Mouse (Mus musculus) E14TG2a.4 (cell line): ENCODE measurements around the gene Fyttd1.

ENCODE experiments used
- H3K27me3 ChIP-seq: 2 replicates; pipeline ENCODE4 v1.6.1; 2014; ENCODE audit warnings: low read length, control low read depth; ENCODE audit not compliant: insufficient read depth
- H3K36me3 ChIP-seq: 2 replicates; pipeline ENCODE4 v1.6.1; 2014; ENCODE audit warnings: low read length, control low read depth; ENCODE audit not compliant: insufficient read depth
- H3K4me1 ChIP-seq: replicated peaks from 2 replicates; pipeline ENCODE4 v1.6.1; 2014; ENCODE audit warnings: low read depth, low read length, control low read depth
- H3K4me3 ChIP-seq: replicated peaks from 2 replicates; pipeline ENCODE4 v1.5.1; 2014; ENCODE audit warnings: mild to moderate bottlenecking, low read length
- H3K9me3 ChIP-seq: 2 replicates; pipeline ENCODE4 v1.6.1; 2014; ENCODE audit warnings: low read length, control low read depth
- CTCF ChIP-seq: conservative IDR thresholded peaks from 2 replicates; pipeline ENCODE4 v1.5.1; 2014; ENCODE audit warnings: low read length
- NANOG ChIP-seq: IDR thresholded peaks from 2 replicates; pipeline ENCODE4 v1.6.1; 2014; ENCODE audit warnings: borderline replicate concordance, low read length, mixed read lengths
- POU5F1 ChIP-seq: IDR thresholded peaks from 2 replicates; pipeline ENCODE4 v1.6.1; 2014; ENCODE audit warnings: low read length, borderline replicate concordance

Gene Fyttd1

DNA sequence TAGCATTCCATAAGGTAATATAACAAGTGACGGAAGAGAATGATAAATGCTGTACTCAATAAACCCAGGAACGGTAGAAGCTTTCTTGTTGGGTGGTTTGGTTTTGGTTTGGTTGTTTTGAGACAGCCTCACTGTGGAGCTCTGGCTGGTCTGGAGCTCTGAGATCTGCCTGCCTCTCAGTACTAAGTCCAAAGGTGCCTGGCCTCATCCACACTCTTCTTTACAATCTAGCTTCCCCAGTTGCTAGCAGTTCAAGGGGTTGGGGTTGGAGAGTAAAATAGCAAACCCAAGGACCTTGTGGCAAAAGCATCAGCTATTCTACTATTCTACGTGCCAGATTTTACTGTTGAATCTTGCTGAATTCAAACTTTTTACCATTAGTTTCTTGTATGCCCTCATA, 1.5 kb upstream of the Fyttd1 start:
- TF ChIP-seq NANOG, result no peak
- TF ChIP-seq POU5F1, result no peak
- TF ChIP-seq CTCF, result no peak

GRCm38 (mm10) chr16:32876831-32877230, 469 bp upstream of the Fyttd1 start:
- H3K27me3 ChIP-seq, result peaks cover 7% of the 10 kb centered on the region

More for the DNA sequence above, 1.5 kb upstream of the Fyttd1 start:
- peaks cover 4% of the 10 kb centered on the region; the same call in 1 of the 2 replicates for H3K36me3 ChIP-seq
- H3K27me3 ChIP-seq, result peaks cover 10% of the 10 kb centered on the region
- H3K4me1 ChIP-seq, result peaks cover 19% of the 10 kb centered on the region
- H3K4me3 ChIP-seq, result no peak overlapping the region
- no peaks in the 10 kb centered on the region for H3K9me3 ChIP-seq

GRCm38 (mm10) chr16:32878157-32878598, 878 bp downstream of the Fyttd1 start:
- peaks cover 7% of the 10 kb centered on the region for H3K27me3 ChIP-seq
- no peaks in the 10 kb centered on the region for H3K9me3 ChIP-seq
- H3K36me3 ChIP-seq, result peaks cover 4% of the 10 kb centered on the region; the same call in 1 of the 2 replicates
- TF ChIP-seq NANOG (no peak), CTCF (no peak), POU5F1 (no peak)
- peak overlapping the region; percentile 89 for H3K4me3 ChIP-seq
- H3K4me1 ChIP-seq, result peaks cover 25% of the 10 kb centered on the region

More at GRCm38 (mm10) chr16:32876831-32877230, 469 bp upstream of the Fyttd1 start:
- no peak for TF ChIP-seq CTCF
- no peak for TF ChIP-seq POU5F1
- no peak for TF ChIP-seq NANOG
- Histone ChIP-seq H3K9me3 (no peaks in the 10 kb centered on the region), H3K36me3 (peaks cover 4% of the 10 kb centered on the region; the same call in 1 of the 2 replicates), H3K4me1 (peaks cover 23% of the 10 kb centered on the region), H3K4me3 (peak overlapping the region; percentile 89)

DNA sequence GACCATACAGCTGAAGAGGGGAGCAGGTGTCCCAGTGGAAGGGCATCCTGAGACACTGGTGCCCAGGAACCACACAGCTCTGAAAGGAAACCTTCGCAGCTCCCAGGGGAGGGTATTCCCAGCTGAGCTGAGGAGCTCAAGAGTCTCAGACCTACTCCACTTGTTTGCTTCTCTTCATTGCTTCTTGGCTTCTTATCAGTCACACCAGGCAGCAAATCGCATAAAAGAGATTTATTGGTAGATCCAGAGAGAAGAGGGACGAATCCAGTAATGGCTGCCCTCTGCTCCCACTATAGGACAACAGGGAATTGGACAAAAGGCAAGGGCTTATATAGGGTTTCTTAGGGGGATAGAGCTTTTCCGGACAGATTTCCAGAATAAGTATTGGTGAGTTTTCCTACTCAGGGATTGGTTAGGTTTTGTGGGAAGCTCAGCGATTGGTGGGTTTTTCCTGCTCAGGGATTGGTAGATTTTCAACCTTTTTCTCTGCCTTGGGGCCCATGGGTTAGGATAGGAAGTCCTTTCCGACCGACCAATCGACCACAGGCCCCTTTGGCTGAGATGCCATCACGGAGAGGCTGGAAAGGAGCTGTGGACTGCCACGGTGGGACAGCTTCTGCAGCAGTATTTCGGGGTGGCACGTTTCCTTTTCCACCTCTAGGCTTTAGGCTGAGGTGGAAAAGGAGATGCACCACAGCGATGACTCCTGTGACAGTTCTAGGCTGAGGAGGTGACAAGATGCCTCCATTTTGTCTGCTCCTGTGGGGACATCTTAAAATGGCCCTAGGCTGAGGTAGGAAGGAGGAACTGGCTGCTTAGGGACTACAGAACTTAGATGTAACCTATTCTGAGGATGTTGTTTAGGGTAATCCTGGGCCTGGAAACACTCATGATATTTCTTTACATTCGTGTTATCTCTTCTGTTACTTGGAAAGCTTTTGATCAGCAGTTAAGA, 1.9 kb downstream of the Fyttd1 start:
- Histone ChIP-seq H3K4me3 (peak overlapping the region; percentile 89), H3K27me3 (peaks cover 7% of the 10 kb centered on the region), H3K4me1 (peaks cover 25% of the 10 kb centered on the region), H3K9me3 (no peaks in the 10 kb centered on the region), H3K36me3 (peaks cover 8% of the 10 kb centered on the region; the same call in 1 of the 2 replicates)
- TF ChIP-seq CTCF (no peak), NANOG (no peak), POU5F1 (no peak)

- no peaks in the 10 kb centered on the region for H3K9me3 ChIP-seq
- TF ChIP-seq POU5F1, result no peak
- no peak for TF ChIP-seq CTCF
- TF ChIP-seq NANOG, result no peak
Observed at GRCm38 (mm10) chr16:32881538-32881937, 4.2 kb downstream of the Fyttd1 start.

DNA sequence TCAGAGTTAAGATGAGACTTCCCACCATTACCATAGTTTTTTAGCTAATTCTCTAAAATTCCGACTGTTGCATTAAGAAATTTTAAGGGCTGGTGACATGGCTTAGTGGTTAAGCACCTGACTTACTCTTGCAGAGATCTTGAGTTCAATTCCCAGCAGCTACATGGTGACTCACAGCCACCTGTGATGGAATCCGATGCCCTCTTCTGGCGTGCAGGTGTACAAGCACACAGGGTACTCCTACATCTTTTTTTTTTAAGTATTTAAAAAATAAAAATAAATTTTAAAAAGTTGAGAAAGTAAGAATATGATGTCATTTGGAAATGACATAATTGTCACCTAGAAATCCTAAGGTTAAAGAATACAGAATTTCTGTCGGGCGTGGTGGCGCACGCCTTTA, 10.7 kb downstream of the Fyttd1 start:
- H3K9me3 ChIP-seq, result no peaks in the 10 kb centered on the region
- H3K36me3 ChIP-seq, result peaks cover 65% of the 10 kb centered on the region
- no peaks in the 10 kb centered on the region for H3K27me3 ChIP-seq
- H3K4me1 ChIP-seq, result no peaks in the 10 kb centered on the region
- H3K4me3 ChIP-seq, result no peak overlapping the region
- TF ChIP-seq CTCF (peak; percentile 16; the same call in 1 of the 2 replicates), NANOG (no peak)

More at GRCm38 (mm10) chr16:32881538-32881937, 4.2 kb downstream of the Fyttd1 start:
- Histone ChIP-seq H3K27me3 (peaks cover 7% of the 10 kb centered on the region), H3K36me3 (peaks cover 24% of the 10 kb centered on the region), H3K4me3 (no peak overlapping the region), H3K4me1 (peaks cover 25% of the 10 kb centered on the region)

GRCm38 (mm10) chr16:32889881-32890280, 12.6 kb downstream of the Fyttd1 start:
- H3K4me3 ChIP-seq, result no peak overlapping the region
- H3K36me3 ChIP-seq, result peaks cover 72% of the 10 kb centered on the region
- H3K27me3 ChIP-seq, result no peaks in the 10 kb centered on the region
- no peak for TF ChIP-seq NANOG
- TF ChIP-seq POU5F1, result no peak
- TF ChIP-seq CTCF, result no peak
- H3K4me1 ChIP-seq, result no peaks in the 10 kb centered on the region
- H3K9me3 ChIP-seq, result no peaks in the 10 kb centered on the region

DNA sequence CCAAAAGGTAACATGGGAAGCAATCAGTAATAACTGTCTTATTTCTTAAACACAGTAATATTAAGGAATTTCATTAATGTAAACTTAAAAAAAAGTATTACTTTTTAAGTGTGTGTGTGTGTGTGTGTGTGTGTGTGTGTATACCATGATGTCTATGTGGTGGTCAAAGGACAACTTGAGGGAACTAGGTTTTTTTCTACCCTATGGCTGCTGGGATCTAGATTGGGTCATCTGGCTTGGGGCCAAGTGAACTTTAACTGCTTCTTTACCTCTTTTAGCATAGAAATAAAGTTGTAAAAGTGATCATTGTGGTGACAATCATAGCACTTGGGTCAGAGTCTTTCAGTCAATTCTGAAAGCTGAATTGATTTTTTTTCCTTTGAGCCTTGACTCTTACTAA, 18.8 kb downstream of the Fyttd1 start:
- Histone ChIP-seq H3K27me3 (no peaks in the 10 kb centered on the region), H3K36me3 (peaks cover 74% of the 10 kb centered on the region)

More for the DNA sequence above, 18.8 kb downstream of the Fyttd1 start:
- H3K4me1 ChIP-seq, result no peaks in the 10 kb centered on the region
- H3K4me3 ChIP-seq, result no peak overlapping the region
- no peaks in the 10 kb centered on the region for H3K9me3 ChIP-seq
- TF ChIP-seq CTCF, result no peak
